Mouse (Mus musculus) E14TG2a.4 (cell line): ENCODE measurements around the gene Ift20.

ENCODE experiments used
- CTCF ChIP-seq: conservative IDR thresholded peaks from 2 replicates; pipeline ENCODE4 v1.5.1; 2014; ENCODE audit warnings: low read length
- NANOG ChIP-seq: IDR thresholded peaks from 2 replicates; pipeline ENCODE4 v1.6.1; 2014; ENCODE audit warnings: borderline replicate concordance, low read length, mixed read lengths

DNA sequence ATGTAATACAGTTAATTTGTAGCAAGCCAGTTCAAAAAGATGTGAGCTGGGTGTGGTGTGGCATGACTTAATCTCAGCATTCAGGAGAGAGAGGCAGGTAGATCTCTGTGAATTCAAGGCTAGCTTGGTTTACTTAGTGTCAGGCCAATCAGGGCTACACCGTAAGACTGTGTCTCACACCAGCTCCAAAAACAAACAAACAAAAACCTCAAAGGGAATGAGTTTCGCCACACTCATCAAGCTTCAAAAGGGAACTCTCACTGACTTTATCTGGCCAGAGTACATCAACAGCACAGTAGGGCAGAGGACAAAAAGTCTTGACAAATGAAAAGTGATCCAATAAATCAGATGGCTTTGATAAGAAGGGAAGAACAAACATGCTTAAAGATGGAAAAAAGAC lies 38.8 kb downstream of the Ift20 start:
- no peak for TF ChIP-seq CTCF
- no peak for TF ChIP-seq NANOG
